Mouse (Mus musculus): ENCODE data around the gene Efna1.

Efna1 gene

DNA sequence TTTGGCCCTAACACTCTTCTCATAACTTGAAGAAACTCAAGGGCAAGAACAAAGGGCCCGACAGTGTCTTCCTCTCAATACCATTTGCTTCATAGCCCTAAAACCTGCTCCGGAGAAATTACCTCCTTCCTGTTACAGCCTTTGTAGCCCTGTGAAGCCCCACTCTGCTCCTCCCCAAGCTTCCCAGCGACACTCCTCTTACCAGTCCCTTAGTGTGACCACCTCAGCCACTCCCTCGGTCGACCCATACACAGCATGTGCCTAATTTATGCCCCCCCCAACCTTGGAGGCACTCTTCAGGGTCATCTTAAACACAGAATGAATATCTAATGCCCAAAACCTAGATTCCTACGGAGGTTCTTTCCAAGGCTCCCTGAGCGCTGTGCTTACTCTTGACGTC is 2.3 kb downstream of the Efna1 start:
- no peak for DNase-seq (ENCODE audit: low read depth)

DNA sequence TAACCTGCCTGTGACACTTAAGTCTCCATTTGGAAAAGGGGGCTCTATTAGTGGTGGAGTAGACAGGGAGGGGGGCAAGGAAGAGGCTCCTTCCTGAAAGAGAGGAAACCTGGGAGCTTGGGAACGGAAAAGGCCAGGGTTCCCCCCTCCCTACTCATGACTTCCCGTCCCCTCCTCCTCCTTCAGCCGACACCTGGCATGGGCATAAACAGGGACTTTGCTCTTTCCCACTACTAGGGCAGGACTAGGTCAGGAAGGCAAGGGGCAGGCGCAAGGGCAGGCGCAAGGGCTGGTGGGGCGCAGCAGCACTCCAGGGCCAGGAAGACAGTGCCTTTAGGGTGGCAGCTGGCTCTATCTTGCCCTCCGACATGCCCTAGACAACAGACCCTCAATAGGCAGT is 2.8 kb downstream of the Efna1 start:
- no peak for DNase-seq (ENCODE audit: low read depth)

DNA sequence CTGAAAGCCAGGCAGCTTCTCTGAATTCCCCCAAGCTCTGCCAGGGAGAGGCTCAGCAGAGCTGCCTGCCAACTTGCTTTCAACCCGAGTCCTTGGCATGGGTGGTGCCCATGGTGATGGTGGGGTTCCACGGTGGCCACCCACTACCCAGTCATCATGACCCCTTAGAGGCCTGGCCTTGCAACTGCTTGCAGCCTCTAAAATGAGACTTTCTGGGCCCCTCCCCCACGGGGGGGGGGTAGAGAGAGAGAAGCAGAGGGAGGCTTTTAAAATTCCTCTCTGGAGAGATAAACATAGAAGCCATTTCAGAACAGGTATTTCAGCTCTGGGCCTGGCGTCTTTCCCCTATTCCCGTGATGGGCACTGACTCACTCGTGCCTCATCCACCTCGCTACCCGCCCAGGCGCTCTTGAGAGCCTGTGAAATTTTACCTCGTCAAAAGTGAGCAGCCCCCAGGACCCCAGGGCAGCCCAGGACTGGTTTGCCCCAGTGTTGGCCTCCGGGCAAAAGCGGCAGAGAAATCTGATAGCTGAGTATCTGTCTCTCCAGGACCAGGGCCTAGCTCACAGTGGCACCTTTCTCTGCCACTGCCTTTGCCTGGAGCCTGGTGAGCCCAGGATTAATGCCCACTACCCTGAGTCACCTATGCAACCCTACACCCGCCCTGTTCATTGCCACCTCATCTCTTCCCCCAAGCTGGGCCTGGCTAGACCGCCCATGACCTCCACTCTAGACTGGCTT is 3.5 kb downstream of the Efna1 start:
- DNase-seq (ENCODE audit: low read depth) = no peak

DNA sequence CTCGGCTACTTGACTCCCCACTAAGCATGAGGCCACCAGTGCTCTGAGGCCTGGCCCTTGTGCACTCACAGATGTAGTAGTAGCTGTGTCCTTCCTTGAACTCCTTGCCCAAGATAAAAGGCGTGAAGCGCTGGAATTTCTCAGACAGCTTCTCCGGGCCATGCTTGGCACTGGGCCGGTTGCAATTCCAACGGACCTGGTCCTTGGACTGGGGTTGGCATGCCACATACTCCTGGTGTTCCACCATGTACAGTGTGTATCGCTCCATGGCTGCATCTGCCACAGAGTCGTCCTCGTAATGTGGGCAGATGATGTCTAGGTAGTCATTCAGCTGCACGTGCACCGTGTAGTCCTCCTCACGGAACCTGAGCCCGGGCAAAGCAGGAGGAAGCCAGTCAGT is 4.9 kb downstream of the Efna1 start:
- no peak for DNase-seq (ENCODE audit: low read depth)

GRCm38 (mm10) chr3:89271760-89272159 is 9.2 kb downstream of the Efna1 start:
- no peak for DNase-seq (ENCODE audit: low read depth)

- DNase-seq (ENCODE audit: low read depth) = no peak
These were observed 10.1 kb downstream of the Efna1 start for GRCm38 (mm10) chr3:89270891-89271290.

DNA sequence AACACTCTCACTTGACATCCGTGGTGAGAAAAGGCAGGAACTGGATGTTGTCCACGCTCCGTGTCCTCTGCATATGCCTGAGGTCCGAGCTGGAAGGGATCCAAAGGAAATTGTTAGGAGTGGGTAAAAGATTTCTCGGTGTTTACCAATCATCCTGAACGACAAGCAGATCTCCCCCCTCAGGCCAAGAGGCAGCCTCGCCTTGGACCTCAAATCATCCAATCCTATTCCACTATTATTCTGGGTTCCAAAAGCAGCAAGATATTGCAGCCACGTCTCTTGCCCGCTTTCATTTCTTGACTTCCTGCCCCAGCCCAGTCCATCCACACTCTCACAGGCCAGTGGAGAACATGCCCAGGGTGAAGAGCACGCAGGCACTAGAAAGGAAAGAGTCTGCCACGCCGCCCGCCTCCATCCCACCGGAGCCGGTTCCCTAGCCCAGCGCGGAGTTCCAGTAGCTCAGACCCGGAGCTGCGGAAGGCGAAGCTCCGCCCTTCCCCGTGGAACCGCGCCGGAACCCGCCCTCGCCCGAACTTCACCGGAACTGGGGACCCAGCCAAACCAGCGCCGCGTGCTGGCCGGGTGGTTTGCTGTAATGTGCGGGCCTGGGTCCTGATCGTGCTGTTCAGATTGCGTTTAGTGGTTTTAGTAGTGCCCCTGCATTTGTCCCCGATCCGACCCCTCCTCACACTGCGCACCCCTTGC is 10.7 kb downstream of the Efna1 start, which contains the start of gene Slc50a1:
Gene Slc50a1 (minus strand): TSS at position 520 of the 705 bp plus-strand sequence.
- peak; percentile 76 for DNase-seq (ENCODE audit: low read depth)

DNA sequence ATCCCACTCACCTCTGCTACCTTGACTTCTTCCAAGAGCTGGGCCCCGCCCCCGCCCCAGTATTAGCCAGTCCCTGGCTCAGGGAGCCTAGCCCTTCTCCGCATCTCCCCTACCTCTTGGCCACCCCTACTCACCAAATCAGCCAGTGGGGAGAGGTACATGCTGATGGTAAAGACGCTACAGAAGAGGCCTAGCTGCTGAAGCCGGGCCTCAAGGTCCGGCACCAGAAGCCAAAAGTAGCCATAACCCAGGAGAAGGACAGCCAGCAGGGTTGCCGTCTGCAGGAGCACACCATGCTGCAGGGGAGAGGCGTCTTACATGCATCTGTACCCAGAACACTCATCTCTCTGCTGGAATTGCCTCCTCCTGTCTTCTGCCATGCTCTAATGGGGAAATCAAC is 12.0 kb downstream of the Efna1 start:
- no peak for DNase-seq (ENCODE audit: low read depth)

- peak; percentile 88 for DNase-seq (ENCODE audit: low read depth)
These were observed 14.5 kb downstream of the Efna1 start for GRCm38 (mm10) chr3:89266439-89266893.

DNA sequence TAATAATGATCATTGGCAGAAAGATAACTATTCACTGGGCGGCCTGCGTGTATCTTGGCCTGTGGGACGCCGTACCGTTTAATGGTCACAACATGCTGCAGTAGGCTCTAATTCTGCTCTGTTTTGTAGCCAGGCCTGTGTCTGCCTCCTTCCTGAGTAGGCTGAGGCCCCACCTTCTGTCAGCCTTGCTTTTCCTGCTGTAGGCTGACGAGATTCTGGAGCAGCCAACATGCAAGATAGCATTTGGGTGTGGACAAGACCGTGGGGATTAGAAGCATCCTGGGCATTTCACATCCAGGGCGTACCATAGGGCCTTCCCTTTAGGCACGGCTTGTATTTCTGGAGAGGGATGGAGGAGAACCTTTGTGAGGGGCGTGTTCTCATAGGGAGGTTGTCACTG is 18.5 kb downstream of the Efna1 start:
- no peak for DNase-seq (ENCODE audit: low read depth)

DNA sequence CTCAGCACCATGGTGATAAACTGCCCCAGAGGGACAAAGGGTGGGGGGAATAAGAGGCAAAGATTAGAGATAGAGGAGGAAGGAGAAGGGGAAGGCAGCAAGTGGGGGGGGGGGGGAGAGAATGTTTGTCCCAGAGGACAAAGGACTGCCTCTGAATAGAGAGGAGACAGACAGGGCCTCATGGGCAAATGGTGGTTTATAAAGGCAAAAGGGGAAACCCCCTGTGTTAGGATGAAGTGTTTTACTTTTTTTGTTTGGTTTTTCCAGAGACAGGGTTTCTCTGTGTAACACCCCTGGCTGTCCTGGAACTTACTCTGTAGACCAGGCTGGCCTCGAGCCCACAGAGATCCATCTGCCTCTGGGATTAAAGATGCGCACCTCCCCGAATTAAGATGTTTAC is 20.7 kb downstream of the Efna1 start:
- no peak for DNase-seq (ENCODE audit: low read depth)

- no peak for DNase-seq (ENCODE audit: low read depth)
These were observed 21.9 kb downstream of the Efna1 start, which contains the start of gene Dpm3 for GRCm38 (mm10) chr3:89259076-89259475. Gene Dpm3 (plus strand): TSS chr3:89259358.

- peak; percentile 38 for DNase-seq (ENCODE audit: low read depth)
These were observed 24.8 kb downstream of the Efna1 start for GRCm38 (mm10) chr3:89256177-89256576.

DNA sequence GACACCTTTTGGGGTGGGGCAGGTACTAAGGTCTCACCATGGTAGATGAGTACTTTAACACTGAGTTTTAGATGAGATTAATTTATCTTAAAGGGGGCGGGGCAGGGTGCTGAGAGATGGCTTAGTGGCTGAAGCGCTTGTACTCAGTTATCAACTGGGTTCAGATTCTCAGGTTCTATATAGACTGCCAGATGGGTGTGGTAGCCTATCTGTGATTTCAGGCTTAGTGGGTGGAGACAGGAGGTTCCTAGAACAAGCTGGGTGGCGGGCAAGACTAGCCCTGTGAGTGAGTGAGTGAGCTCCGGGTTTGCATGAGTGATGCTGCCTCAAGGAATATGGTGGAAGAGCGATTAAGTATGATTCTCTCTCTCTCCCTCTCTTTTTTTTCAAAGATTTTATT is 25.9 kb downstream of the Efna1 start:
- DNase-seq (ENCODE audit: low read depth) = no peak

GRCm38 (mm10) chr3:89251365-89251895 is 29.5 kb downstream of the Efna1 start:
- DNase-seq (ENCODE audit: low read depth) = peak; percentile 89

- peak; percentile 81 for DNase-seq (ENCODE audit: low read depth)
These were observed 30.4 kb downstream of the Efna1 start for GRCm38 (mm10) chr3:89250435-89251040.

DNA sequence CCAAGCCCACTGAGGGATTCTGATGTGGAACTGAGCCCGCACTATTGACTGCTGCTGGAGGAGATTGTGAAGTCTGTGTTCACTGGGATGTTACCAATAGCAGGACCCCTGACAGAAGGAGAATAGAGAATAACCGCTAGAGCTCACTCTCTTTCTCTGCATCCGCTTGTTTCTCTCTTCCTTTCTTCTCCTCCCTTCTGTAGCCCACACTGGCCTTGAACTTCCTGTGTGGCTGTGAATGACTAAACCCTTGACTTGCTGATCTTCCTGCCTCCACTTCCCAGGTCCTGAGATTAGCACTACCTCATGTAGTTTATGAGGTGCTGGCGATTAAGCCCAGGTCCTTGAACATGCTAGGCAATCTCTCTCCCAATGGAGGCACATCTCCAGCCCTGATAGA is 33.5 kb downstream of the Efna1 start:
- peak; percentile 54 for DNase-seq (ENCODE audit: low read depth)

- peak; percentile 94 for DNase-seq (ENCODE audit: low read depth)
These were observed 34.5 kb downstream of the Efna1 start, which contains the start of gene Trim46 for GRCm38 (mm10) chr3:89246261-89247100. Gene Trim46 (minus strand): TSS chr3:89246309.

GRCm38 (mm10) chr3:89245688-89246171 is 35.2 kb downstream of the Efna1 start, which contains the start of gene Krtcap2:
Gene Krtcap2 (plus strand): TSS chr3:89245966.
- peak; percentile 72 for DNase-seq (ENCODE audit: low read depth)

- DNase-seq (ENCODE audit: low read depth) = peak; percentile 59
These were observed 35.8 kb downstream of the Efna1 start for GRCm38 (mm10) chr3:89244982-89245687.

Data from 416B (cell line).